Mouse (Mus musculus) midbrain, postnatal 0 days (tissue): ENCODE measurements at regions not wholly inside any gene's neighbourhood (a gene's known extent, or its start where the extent isn't known, plus 50 kb on each side); places are given as distances from the start of the nearest gene placed in this dataset.

Source experiments
- ATAC-seq: fragments of 200-750 bp; cut with Nextera tagmentation; 2 replicates; pipeline ENCODE4 v1.8.0; 2017; ENCODE audit warnings: moderate number of reproducible peaks, mild to moderate bottlenecking, moderate TSS enrichment, moderate library complexity; ENCODE audit not compliant: low FRiP score
- DNase-seq: peaks from one replicate; pipeline ENCODE4 v3.0.0-alpha.2; 2015; ENCODE audit warnings: low spot score
- H3K27ac ChIP-seq: fragments of 300-500 bp; sonication (generic); 2 replicates; pipeline ENCODE4 v1.5.1; 2014; ENCODE audit warnings: low read depth, mild to moderate bottlenecking, low read length, mixed read lengths
- H3K27me3 ChIP-seq: fragments of 300-500 bp; sonication (generic); 2 replicates; pipeline ENCODE4 v1.6.1; 2014; ENCODE audit warnings: low read length, control low read depth, mixed read lengths; ENCODE audit not compliant: insufficient read depth
- H3K36me3 ChIP-seq: fragments of 300-500 bp; sonication (generic); 2 replicates; pipeline ENCODE4 v1.6.1; 2014; ENCODE audit warnings: low read length, control low read depth, mixed read lengths; ENCODE audit not compliant: insufficient read depth
- H3K4me1 ChIP-seq: fragments of 300-500 bp; sonication (generic); 2 replicates; pipeline ENCODE4 v1.6.1; 2014; ENCODE audit warnings: mild to moderate bottlenecking, control low read depth, antibody characterized with exemption, low read length, mixed read lengths; ENCODE audit not compliant: insufficient read depth
- H3K4me2 ChIP-seq: fragments of 300-500 bp; sonication (generic); 2 replicates; pipeline ENCODE4 v1.6.1; 2014; ENCODE audit warnings: low read depth, mild to moderate bottlenecking, low read length, mixed read lengths; ENCODE audit not compliant: poor library complexity, severe bottlenecking
- H3K4me3 ChIP-seq: fragments of 300-500 bp; sonication (generic); 2 replicates; pipeline ENCODE4 v1.5.1; 2014; ENCODE audit warnings: low read depth, mild to moderate bottlenecking, low read length, moderate library complexity
- H3K9ac ChIP-seq: fragments of 300-500 bp; sonication (generic); replicated peaks from 2 replicates; pipeline ENCODE4 v1.6.1; 2014; ENCODE audit warnings: mild to moderate bottlenecking, low read length, moderate library complexity, mixed read lengths; ENCODE audit not compliant: poor library complexity, severe bottlenecking
- H3K9me3 ChIP-seq: fragments of 300-500 bp; sonication (generic); 2 replicates; pipeline ENCODE4 v1.6.1; 2016; ENCODE audit warnings: low read length, control low read depth
- CTCF ChIP-seq: IDR thresholded peaks from 2 replicates; pipeline ENCODE4 v1.5.1; 2016; ENCODE audit warnings: antibody characterized with exemption, mild to moderate bottlenecking
- WGBS: fragments of 180-500 bp; shearing (Covaris S2); extraction: QIAGEN DNeasy Blood & Tissue Kit; methylation state at CpG from one replicate; pipeline ENCODE4 v1.1.7; 2014; 5-methylcytosine and 5-hydroxymethylcytosine counted together

DNA sequence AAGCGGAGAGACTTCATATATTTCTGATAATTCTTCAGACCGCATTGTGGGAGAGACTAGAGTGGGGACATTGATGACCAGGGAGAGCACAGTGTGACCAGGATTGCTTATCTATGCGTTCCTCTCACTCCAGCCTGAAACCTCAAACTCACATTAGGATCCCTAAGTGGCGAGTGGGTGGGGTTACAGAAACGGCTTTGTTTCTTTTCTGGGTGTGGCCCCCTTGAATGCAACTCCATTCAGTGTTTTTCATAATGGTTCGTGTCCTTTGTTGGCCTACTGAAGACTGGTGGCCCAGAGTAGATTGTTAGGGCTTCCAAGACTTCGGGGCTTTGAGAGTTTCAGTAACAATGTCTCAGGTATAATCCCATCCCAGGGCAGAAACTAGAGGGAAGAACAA is 1512.1 kb downstream of the Slc22a22 start:
- 85% methylated on average over 7 of the region's 7 CpGs for WGBS
- TF ChIP-seq CTCF, result no peak

DNA sequence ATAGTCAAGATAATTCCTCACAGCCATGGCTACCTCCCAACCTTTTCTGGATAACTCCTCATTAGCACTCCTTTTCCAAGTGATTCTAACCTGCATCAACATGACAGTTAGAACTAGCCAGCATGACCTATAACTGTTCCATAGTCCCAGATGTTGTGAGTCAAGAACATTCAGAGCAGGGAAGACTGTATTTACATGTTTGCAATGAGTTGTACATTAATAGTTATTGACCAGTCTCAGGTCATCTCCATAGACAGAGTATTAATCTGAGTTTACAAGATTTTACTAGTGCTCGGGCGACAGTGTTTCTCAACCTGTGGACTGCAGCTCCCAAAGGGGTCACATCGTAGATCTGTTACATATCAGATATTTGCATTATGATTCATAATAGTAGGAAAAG is 1515.3 kb downstream of the Slc22a22 start:
- H3K4me1 ChIP-seq, result no peaks in the 10 kb centered on the region
- no peak overlapping the region for H3K4me2 ChIP-seq
- WGBS, result 95% methylated on average over 3 of the region's 3 CpGs
- 0 out of 2 replicates have a peak, but pooled peaks cover 6% of the 10 kb centered on the region for H3K9me3 ChIP-seq
- H3K4me3 ChIP-seq, result no peak overlapping the region
- no peaks in the 10 kb centered on the region for H3K36me3 ChIP-seq
- DNase-seq (no peak), ATAC-seq (no peak)
- TF ChIP-seq CTCF, result no peak
- H3K27me3 ChIP-seq, result no peaks in the 10 kb centered on the region
- no peak overlapping the region for H3K27ac ChIP-seq
- H3K9ac ChIP-seq, result no peak overlapping the region

More for the DNA sequence above, 1512.1 kb downstream of the Slc22a22 start:
- Histone ChIP-seq H3K4me2 (no peak overlapping the region), H3K9me3 (no peaks in the 10 kb centered on the region), H3K4me1 (no peaks in the 10 kb centered on the region), H3K27me3 (no peaks in the 10 kb centered on the region), H3K36me3 (no peaks in the 10 kb centered on the region), H3K9ac (no peak overlapping the region), H3K4me3 (no peak overlapping the region), H3K27ac (no peak overlapping the region)
- ATAC-seq, result no peak
- no peak for DNase-seq
